Mouse (Mus musculus) hindbrain, embryonic 14.5 days (tissue): ENCODE measurements around the gene Lce1a1. TPM values are rescaled to one million over a fixed set of nuclear protein-coding genes. Genes with fewer than 3 reads are reported as not detected.
"Not testable (repeated sequence)": the region's sequence is repeated elsewhere in the genome, so short reads cannot be mapped to it uniquely, and the experiment has no call there.

ENCODE experiments used
- ATAC-seq: fragments of 200-750 bp; cut with Nextera tagmentation; 2 replicates; pipeline ENCODE4 v1.8.0; 2017; ENCODE audit warnings: moderate number of reproducible peaks, mild to moderate bottlenecking, moderate TSS enrichment, moderate library complexity; ENCODE audit not compliant: low FRiP score
- DNase-seq: peaks from one replicate; pipeline ENCODE4 v3.0.0-alpha.2; 2015; ENCODE audit warnings: low spot score
- H3K27ac ChIP-seq: fragments of 300-500 bp; sonication (generic); 2 replicates; pipeline ENCODE4 v1.5.1; 2014; ENCODE audit warnings: mild to moderate bottlenecking, moderate library complexity
- H3K27me3 ChIP-seq: fragments of 300-500 bp; sonication (generic); 2 replicates; pipeline ENCODE4 v1.6.1; 2014; ENCODE audit warnings: mild to moderate bottlenecking, low read length, mixed read lengths; ENCODE audit not compliant: control insufficient read depth, insufficient read depth
- H3K36me3 ChIP-seq: fragments of 300-500 bp; sonication (generic); replicated peaks from 2 replicates; pipeline ENCODE4 v1.6.1; 2014; ENCODE audit not compliant: control insufficient read depth, insufficient read depth
- H3K4me1 ChIP-seq: fragments of 300-500 bp; sonication (generic); replicated peaks from 2 replicates; pipeline ENCODE4 v1.6.1; 2014; ENCODE audit warnings: antibody characterized with exemption, low read length, mixed read lengths; ENCODE audit not compliant: control insufficient read depth, insufficient read depth
- H3K4me2 ChIP-seq: fragments of 300-500 bp; sonication (generic); replicated peaks from 2 replicates; pipeline ENCODE4 v1.6.1; 2014; ENCODE audit warnings: mild to moderate bottlenecking, moderate library complexity
- H3K4me3 ChIP-seq: fragments of 300-500 bp; sonication (generic); replicated peaks from 2 replicates; pipeline ENCODE4 v1.5.1; 2014; ENCODE audit warnings: mild to moderate bottlenecking, low read length
- H3K9ac ChIP-seq: fragments of 300-500 bp; sonication (generic); 2 replicates; pipeline ENCODE4 v1.6.1; 2014
- H3K9me3 ChIP-seq: fragments of 300-500 bp; sonication (generic); 2 replicates; pipeline ENCODE4 v1.6.1; 2016; ENCODE audit warnings: low read length; ENCODE audit not compliant: control insufficient read depth
- WGBS: fragments of 180-500 bp; shearing (Covaris S2); extraction: QIAGEN DNeasy Blood & Tissue Kit; methylation state at CpG from one replicate; pipeline ENCODE4 v1.1.7; 2014; 5-methylcytosine and 5-hydroxymethylcytosine counted together
- polyA plus RNA-seq: library from polyadenylated mRNA; unstranded; fragments of >200 nt; fragmentation: Nextera tagmentation; extraction: Ambion mirVana; gene quantifications from 2 replicates; pipeline ENCODE4 v1.2.1, GENCODE M21; 2014

Lce1a1 gene
- polyA plus RNA-seq: not detected in 2 replicates

DNA sequence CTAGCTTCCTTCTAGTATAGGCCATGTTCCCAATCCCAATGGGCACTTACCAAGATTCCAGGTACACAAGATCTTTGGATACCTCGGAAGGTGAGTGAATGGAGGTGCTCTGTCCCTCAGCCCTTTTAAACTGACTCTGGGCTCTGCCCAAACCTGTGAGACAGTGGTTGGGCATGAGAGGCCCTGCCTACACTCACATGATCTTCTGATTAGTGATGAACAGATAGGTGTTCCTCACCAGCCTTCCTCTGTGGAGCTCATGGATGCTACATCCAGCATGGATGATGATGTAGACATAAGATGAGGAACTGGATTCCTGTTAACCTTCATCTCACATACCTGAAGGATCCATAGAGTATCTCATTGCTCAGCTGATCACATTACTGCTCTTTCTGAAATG, at the start of gene Lce1a1:
Lce1a1 (minus strand) TSS at position 101 of the 400 bp plus-strand sequence.
- Histone ChIP-seq H3K27ac (no peak within 1 kb of the TSS), H3K9me3 (no peaks in the 10 kb centered on the region), H3K4me3 (no peak within 1 kb of the TSS), H3K4me1 (no peaks in the 10 kb centered on the region), H3K4me2 (no peak within 1 kb of the TSS), H3K27me3 (no peaks in the 10 kb centered on the region), H3K36me3 (no peaks in the 10 kb centered on the region), H3K9ac (no peak within 1 kb of the TSS)
- DNase-seq (no peak), ATAC-seq (no peak)
- 80% methylated on average over 1 of the region's 1 CpGs for WGBS

DNA sequence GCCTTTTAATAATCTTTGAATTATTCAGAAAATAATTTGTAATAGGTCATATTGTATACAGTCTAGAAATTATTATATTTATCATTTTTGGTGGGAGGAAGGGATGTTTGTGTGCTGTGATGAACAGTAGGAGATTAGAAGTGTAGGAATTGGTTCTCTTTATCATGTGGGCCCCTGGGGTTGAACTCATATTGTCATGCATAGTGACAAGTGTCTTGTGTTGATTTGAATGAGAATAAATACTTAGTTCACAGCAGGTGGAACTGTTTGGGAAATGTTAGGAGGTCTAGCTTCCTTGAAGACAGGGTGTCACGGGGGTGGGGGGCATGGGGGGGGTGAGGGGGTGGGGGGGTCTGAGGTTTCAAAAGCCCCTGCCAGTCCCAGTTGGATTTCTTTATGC, 46.5 kb upstream of the Lce1a1 start:
- no peaks in the 10 kb centered on the region for H3K27me3 ChIP-seq
- H3K4me3 ChIP-seq: no peak overlapping the region
- WGBS: 8% methylated on average over 1 of the region's 1 CpGs
- H3K4me1 ChIP-seq: no peaks in the 10 kb centered on the region
- DNase-seq: no peak
- no peak overlapping the region for H3K27ac ChIP-seq
- no peak overlapping the region for H3K9ac ChIP-seq
- no peak for ATAC-seq
- H3K9me3 ChIP-seq: no peaks in the 10 kb centered on the region
- H3K4me2 ChIP-seq: no peak overlapping the region
- H3K36me3 ChIP-seq: no peaks in the 10 kb centered on the region

- H3K4me3 ChIP-seq: no peak overlapping the region
- H3K36me3 ChIP-seq: no peaks in the 10 kb centered on the region
- no peak overlapping the region for H3K27ac ChIP-seq
- H3K4me1 ChIP-seq: no peaks in the 10 kb centered on the region
- no peaks in the 10 kb centered on the region for H3K27me3 ChIP-seq
- no peak for ATAC-seq
- H3K4me2 ChIP-seq: no peak overlapping the region
- no peak overlapping the region for H3K9ac ChIP-seq
- no peaks in the 10 kb centered on the region for H3K9me3 ChIP-seq
- no peak for DNase-seq
These were observed 43.6 kb upstream of the Lce1a1 start for GRCm38 (mm10) chr3:92691688-92692087.

DNA sequence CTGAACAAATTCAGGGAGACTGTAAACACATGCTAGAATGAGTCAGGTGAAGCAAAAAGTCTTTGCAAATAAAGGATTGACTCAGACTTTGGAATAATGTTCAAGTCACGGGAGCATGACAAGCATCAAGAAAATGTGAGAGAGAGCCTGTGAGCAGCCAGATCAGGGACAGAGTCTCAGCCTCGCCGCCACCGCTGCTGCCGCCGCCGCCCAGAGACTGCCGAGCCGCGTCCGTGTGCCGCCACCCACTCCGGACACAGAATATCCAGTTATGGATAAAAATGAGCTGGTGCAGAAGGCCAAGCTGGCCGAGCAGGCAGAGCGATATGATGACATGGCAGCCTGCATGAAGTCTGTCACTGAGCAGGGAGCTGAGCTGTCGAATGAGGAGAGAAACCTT, 41.0 kb upstream of the Lce1a1 start:
- H3K4me1 ChIP-seq, H3K27ac ChIP-seq, H3K4me3 ChIP-seq, H3K27me3 ChIP-seq, ATAC-seq, H3K9me3 ChIP-seq, H3K9ac ChIP-seq, DNase-seq, H3K36me3 ChIP-seq, H3K4me2 ChIP-seq: not testable (repeated sequence)
- WGBS: 80% methylated on average over 16 of the region's 16 CpGs

DNA sequence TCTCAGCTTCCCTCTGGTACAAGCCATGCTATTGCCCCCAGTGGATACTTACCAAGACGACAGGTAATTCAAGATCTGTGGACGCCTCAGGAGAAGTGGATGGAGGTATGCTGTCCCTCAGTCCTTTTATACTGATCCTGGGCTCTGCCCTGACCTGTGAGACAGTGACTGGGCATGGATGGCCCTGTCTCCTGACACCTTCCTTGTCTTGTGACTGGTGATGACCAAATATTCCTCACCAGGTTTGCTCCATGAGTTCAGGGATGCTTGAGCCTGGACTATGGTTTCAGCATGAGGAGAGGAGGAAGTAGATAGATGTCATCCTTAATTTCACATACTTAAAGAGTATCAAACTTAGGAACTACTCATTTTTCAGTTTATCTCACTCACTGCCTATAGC, 39.0 kb upstream of the Lce1a1 start, which contains the start of gene Lce1d:
Lce1d (minus strand) TSS at position 101 of the 400 bp plus-strand sequence.
- DNase-seq: no peak
- no peaks in the 10 kb centered on the region for H3K9me3 ChIP-seq
- ATAC-seq: no peak
- no peaks in the 10 kb centered on the region for H3K27me3 ChIP-seq
- WGBS: 63% methylated on average over 2 of the region's 2 CpGs
- H3K4me2 ChIP-seq: no peak within 1 kb of the TSS
- no peak within 1 kb of the TSS for H3K27ac ChIP-seq
- no peak within 1 kb of the TSS for H3K4me3 ChIP-seq
- no peak within 1 kb of the TSS for H3K9ac ChIP-seq
- no peaks in the 10 kb centered on the region for H3K36me3 ChIP-seq
- no peaks in the 10 kb centered on the region for H3K4me1 ChIP-seq

- Histone ChIP-seq H3K27ac (no peak within 1 kb of the TSS), H3K9me3 (no peaks in the 10 kb centered on the region), H3K4me3 (no peak within 1 kb of the TSS), H3K4me2 (no peak within 1 kb of the TSS), H3K4me1 (no peaks in the 10 kb centered on the region), H3K36me3 (no peaks in the 10 kb centered on the region), H3K9ac (no peak within 1 kb of the TSS), H3K27me3 (no peaks in the 10 kb centered on the region)
- DNase-seq (no peak), ATAC-seq (no peak)
- 92% methylated on average over 4 of the region's 4 CpGs for WGBS
These were observed 30.8 kb upstream of the Lce1a1 start, which contains the start of gene Lce1c for GRCm38 (mm10) chr3:92678947-92679346. TSS of gene Lce1c (plus strand) at chr3:92679247.

DNA sequence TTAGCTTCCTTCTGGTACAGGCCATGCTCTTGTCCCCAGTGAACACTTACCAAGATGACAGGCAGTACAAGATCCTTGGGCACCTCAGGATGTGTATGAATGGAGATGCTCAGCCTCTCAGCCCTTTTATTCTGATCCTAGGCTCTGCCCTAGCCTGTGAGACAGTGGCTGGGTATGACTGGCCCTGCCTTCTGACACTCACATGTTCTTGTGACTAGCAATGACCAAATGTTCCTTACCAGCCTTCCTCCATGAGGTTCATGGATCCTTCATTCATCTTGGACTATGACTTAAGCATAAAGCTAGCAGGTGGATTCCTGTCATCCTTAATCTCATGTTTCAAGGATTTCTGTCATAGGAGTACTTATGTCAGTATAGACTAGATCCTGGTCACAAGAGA, 22.1 kb upstream of the Lce1a1 start, which contains the start of gene Lce1a2:
Lce1a2 (minus strand) TSS at position 101 of the 400 bp plus-strand sequence.
- no peak within 1 kb of the TSS for H3K9ac ChIP-seq
- no peak within 1 kb of the TSS for H3K27ac ChIP-seq
- no peaks in the 10 kb centered on the region for H3K4me1 ChIP-seq
- no peaks in the 10 kb centered on the region for H3K36me3 ChIP-seq
- no peaks in the 10 kb centered on the region for H3K27me3 ChIP-seq
- H3K4me3 ChIP-seq: no peak within 1 kb of the TSS
- H3K9me3 ChIP-seq: no peaks in the 10 kb centered on the region
- ATAC-seq (no peak), DNase-seq (no peak)
- H3K4me2 ChIP-seq: no peak within 1 kb of the TSS

- no peaks in the 10 kb centered on the region for H3K27me3 ChIP-seq
- H3K9ac ChIP-seq: no peak within 1 kb of the TSS
- no peaks in the 10 kb centered on the region for H3K36me3 ChIP-seq
- ATAC-seq: no peak
- no peak for DNase-seq
- H3K4me1 ChIP-seq: no peaks in the 10 kb centered on the region
- H3K4me2 ChIP-seq: no peak within 1 kb of the TSS
- H3K4me3 ChIP-seq: no peak within 1 kb of the TSS
- H3K27ac ChIP-seq: no peak within 1 kb of the TSS
- no peaks in the 10 kb centered on the region for H3K9me3 ChIP-seq
These were observed 8.7 kb upstream of the Lce1a1 start, which contains the start of gene Lce1b for GRCm38 (mm10) chr3:92656826-92657225. TSS of gene Lce1b (minus strand) at chr3:92656926.

DNA sequence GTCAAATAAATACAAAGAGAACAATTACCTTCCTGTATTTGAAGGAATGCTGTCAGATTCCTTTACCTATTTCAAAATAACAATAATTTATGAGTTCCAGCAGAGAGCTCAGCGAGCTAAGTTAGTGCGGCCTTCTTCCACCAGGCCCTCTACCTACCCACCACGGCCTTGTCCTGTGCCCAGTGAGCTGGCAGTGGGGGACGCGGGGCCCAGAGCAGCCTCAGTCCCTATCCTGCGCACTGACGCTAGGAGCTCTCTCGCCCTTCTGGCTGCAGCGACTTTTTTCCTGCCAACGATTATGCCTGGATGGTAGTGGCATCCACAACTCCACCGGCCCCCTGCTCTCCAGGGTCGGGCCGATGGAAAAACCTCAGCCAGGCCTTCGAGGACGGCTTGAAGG, 8.3 kb downstream of the Lce1a1 start:
- no peaks in the 10 kb centered on the region for H3K27me3 ChIP-seq
- WGBS: 92% methylated on average over 15 of the region's 15 CpGs
- H3K36me3 ChIP-seq: no peaks in the 10 kb centered on the region
- no peak overlapping the region for H3K4me3 ChIP-seq
- DNase-seq (no peak), ATAC-seq (no peak)
- no peak overlapping the region for H3K27ac ChIP-seq
- H3K4me2 ChIP-seq: no peak overlapping the region
- H3K9me3 ChIP-seq: no peaks in the 10 kb centered on the region
- no peaks in the 10 kb centered on the region for H3K4me1 ChIP-seq
- H3K9ac ChIP-seq: no peak overlapping the region

DNA sequence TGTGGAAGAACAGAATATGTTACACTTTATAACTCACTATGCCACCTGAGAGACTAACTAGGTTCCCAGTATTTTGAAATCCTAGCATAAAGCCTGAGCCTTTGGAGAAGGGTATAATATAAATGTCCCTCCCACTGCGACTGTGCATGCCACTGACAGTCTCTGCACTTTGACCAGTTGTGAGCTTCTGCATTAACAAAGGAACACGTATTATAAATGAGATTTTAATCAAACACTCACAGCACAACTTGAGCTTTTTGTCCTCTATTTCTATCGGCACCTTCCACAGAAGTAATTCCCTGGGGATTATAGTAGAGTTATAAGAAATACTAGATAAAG, 9.5 kb downstream of the Lce1a1 start:
- Histone ChIP-seq H3K4me2 (no peak overlapping the region), H3K9me3 (no peaks in the 10 kb centered on the region), H3K9ac (no peak overlapping the region), H3K4me3 (no peak overlapping the region), H3K4me1 (no peaks in the 10 kb centered on the region), H3K36me3 (no peaks in the 10 kb centered on the region), H3K27me3 (no peaks in the 10 kb centered on the region), H3K27ac (no peak overlapping the region)
- 70% methylated on average over 3 of the region's 3 CpGs for WGBS
- no peak for ATAC-seq
- DNase-seq: no peak
